Mouse (Mus musculus): ENCODE data around the gene Iqschfp.

The Iqschfp gene

DNA sequence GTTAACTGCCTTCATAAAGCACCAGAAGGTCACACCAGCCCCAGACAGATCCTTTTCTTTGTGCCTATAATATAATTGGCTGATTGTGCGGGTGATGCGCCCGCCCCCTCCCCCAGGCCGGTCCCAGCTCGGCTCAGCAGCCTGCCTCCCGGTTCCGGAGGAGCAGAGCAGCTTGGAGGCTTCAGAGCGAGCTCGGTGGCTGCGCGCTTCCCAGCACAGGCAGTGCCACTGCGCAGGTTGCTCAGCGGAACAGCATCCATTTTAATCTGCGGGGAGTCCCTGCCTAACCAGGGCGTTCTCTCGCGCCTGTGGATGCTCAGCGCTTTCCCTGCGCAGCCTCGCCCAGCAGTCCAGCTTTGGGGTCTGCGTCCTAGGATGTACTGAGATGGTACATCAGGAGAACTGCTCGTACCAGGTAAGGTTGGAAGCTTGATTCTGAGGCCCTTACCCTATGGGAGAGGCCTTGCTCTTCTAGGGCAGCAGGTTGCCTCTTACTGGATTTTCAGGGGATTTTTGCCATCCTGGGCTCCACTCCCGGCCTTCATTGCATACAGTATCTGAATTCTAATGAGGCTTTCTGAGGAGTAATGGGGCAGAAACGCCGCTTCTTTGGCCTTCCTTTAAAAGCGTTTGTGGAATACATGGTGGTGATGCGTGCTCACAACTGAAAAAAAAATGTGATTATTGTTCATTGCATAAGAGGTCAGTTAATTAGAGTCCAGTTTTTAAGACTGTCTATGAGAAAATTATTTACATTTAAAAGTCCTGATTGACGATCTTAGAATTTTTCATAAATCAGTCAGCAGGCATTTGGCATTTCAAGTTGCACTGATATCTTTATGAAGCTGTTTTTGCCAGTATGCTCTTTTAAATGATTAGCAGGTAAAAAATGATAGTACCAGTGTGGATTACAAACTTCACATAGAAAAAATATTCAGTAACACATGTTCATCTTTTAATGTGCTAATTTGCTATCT lies 680.5 kb downstream of the Iqschfp start:
- DNase-seq (ENCODE audit: low spot score) = peak; percentile 82

DNA sequence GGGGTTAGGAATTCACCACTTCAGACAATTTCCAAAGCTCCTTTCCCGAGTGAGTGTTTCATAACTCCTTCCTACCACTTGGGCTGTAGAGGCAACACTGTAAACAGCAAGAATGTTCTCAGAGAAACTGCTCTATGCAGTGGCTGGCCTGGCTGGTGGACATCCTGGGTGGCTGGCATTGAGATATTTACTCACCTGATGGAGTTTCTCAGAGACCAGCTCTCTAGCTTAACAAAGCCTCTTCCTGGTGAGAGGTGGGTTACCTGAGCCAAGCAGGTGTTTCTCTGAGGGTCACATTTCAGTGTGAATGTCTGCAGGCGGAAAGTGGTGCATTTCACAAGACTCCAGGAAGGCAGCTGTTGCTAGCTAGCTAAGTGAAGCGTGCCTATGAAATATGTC lies 681.2 kb downstream of the Iqschfp start:
- no peak for DNase-seq (ENCODE audit: low spot score)

DNA sequence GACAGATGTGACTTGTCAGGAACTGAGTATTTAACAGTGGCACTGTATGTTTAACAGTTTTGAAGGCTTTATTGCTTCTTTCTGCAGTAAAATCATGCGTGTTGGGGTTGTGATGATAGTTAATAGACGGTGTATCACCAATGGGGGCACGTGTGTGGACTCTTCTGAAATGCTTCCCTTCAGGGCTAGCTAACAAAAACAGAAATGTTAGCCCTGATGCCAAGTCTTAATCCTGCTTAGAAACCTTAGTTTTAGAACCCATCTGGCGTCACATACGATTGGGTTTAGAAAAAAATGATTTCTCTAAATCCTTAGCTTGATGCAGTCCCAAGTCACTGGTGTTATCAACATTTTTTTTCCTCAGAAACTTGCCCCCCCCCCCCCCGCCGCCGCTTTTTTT lies 682.1 kb downstream of the Iqschfp start:
- DNase-seq (ENCODE audit: low spot score) = no peak

DNA sequence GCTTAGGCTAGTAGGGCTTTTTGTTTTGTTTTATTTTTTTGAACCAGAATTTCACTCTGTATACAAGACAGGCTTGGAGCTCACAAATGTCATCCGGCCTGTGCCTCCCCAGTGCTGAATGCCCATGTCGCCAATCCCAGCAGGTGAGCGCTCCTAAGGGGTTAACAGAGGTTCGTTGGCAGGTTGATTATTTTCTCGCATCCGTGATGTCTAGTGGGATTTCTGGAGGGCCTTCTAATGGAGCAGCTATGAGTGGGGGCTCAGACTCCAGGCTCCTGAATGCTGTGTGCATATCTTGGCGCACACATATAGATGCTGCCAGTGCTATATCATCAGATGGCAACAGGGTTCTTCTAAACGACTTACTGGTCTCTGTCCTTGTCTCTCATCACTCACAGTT lies 682.5 kb downstream of the Iqschfp start:
- DNase-seq (ENCODE audit: low spot score) = no peak

DNA sequence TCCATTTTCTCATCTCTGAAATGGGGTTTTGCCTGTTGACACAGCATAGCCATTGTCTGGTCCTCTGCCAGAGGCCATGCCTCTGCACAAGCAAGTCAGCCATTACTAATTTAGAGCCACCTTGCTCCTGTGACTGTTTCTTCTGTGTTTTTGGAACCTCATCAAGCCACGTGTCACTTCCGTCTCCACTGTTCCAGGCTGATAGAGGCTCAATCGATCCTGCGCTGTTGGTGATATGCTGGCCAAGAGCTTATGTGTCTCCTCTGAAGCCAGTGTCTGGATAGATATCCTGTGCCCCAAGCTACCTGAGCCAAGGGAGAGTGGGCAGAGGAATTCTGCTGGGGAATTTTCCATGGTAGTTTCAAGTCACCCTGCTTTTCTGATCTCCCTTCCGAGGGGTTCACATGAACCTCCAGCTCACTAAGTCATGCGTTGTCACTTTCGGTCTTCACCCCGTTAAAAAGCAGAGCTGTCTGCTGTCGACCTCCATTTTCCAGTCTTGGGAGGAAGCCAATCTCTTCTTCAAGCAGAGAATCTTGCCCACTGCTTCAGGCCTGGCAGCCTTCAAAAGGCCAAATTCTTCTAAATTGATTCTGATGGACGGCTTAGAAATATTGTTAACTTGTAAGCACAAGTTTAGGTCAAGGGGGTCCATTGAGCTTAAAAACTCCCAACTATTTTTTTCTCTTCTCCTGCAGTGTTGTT lies 683.8 kb downstream of the Iqschfp start:
- no peak for DNase-seq (ENCODE audit: low spot score)

DNA sequence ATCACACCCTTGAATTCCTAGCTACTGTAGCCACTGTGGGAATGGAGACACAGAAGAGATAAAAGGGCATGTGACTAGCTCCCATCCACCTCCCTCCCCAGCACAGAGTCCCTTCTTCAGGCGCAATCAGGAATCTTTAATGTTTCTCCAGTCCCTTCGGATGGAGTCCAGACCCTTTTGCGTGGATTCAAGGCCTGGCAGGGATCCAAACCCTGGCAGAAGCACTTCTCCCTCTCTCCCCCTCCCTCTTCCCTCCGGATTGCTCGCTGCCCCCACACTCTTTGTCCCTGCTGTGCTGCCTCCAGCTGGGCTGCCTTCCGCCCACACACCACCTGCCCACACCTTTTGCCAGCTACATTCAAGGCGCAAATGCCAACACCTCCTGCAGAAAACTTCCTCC lies 684.4 kb downstream of the Iqschfp start:
- no peak for DNase-seq (ENCODE audit: low spot score)

DNA sequence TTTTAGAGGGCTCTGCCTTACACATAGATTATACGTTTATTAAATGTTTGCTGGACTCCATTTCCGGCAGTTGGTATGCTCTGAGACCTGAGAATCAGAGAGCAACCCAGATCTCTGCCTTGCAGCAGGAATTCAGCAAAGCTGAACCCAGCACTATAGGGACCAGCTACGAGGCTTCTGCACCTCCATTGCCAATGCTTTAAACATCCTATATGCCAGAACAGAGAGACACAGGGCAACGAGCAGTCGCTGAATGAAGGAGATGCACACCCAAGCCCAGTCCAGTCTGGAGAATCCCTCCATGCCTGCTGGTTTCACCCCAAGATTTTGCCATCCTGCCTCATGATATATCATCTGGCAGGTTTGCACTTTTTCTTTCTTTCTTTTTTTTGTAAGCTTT lies 684.9 kb downstream of the Iqschfp start:
- DNase-seq (ENCODE audit: low spot score) = no peak

DNA sequence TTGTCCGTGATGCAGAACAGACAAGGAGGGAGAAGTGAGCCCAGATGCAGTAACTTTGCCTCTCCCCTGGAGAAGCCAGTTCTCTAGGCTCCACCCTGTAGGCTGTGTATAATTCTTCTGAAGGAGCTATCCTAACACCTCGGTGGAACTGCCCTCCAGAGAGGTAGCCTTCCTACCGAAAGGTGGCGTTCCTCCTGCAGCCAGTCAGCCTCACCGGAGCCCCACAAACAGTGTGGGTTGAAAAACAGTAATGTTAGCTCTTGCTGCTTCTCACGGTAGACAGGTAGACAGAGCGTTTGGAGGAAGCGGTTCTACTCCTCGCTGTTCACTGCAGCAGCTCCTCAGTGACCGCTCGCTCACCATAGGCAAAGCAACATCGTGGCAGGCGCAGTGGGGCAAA lies 689.6 kb downstream of the Iqschfp start:
- DNase-seq (ENCODE audit: low spot score) = no peak

DNA sequence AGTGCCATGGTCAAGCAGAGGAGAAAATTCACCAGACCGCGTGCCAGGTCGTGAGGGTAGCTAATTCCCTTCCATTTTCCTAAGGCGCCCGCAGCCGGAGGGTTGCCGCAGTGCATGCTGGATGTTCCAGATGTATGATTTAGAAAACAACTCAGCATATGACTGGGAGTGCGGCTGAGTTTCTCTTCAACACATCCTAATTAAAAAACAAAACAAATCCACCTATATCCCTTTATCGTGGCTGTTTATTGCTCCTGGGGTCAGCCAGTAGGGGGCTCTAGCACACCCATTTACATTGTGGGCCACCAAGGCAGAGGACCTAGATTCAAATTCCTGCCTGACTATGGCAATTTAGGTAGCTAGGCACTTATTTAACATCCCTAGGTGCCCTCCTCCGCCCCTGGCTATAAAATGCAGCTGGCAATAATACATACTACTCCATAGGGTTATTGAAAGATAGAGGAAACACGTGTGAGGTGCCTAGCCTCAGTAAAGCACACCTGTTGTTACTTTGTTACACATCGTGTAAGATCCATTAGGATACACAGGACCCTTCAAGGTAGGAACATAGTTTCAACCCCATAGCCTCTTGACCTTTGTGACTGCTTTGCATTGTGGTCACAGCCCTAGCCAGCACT lies 690.2 kb downstream of the Iqschfp start:
- DNase-seq (ENCODE audit: low spot score) = peak; percentile 26

DNA sequence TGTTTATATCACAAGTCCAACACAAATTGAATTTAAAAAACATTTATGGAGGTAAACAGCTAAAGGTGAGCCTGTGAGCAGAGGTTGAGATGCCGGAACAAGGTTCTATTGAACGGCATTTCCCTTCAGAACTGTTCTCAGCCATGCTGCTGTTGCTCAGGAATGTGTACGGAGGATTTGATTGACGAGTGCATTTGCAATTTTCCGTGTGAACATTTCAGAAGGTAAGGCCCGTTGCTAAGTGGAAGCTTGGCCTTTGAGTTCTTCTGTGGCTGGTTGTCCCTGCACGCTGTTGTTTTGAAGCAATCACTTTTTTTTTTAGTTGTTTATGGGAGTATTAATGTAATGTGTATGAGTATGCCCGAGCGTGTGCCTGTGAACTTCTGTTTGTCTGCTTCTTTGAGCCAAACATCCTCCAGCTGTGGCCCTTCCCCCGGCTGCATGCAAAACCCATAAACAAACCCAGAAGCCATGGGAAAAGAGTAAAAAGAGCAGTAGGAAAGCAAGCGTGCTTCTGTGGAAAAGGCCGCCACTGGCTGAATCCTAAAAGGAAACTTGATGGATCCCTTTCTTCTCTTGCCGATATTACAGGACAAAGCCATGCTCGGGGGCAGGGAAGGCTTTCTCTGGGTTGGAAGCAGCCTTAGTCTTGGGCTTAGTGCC lies 691.1 kb downstream of the Iqschfp start:
- peak; percentile 64 for DNase-seq (ENCODE audit: low spot score)

DNA sequence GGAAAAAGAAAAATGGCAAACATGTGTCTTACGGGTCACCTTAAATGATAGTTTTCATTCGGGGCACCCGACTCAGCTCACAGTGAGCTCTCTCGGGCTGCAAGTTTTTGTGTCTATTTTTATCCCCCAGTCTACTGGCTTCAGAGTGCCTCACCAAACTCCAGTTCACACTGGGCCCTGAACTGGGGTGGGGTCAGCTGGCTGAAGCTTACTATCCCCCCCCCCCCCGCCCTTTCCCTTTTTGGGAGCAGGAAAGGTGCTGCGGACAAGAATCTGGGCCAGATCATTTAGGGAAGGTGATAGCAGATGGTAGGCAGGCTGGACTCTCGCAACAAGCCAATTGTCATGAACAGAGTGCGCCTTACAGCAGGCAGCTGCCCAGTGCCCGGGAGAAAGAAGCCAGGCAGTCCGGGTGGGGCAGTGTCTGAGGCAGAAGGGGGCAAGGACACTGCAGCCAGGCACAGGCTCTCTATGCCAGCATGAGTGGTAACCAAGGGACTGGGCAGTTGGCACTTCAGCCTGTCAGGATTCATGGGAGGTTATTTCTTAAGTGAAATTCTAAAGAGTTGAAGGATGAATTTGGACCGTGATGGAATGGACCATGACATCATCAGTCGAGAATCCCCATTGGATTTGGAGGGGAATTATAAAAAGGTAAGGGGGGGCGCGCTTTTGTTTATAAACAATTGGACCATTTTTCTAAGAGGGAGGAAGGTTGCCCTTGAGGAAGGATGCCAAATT lies 691.9 kb downstream of the Iqschfp start:
- DNase-seq (ENCODE audit: low spot score) = peak; percentile 36

DNA sequence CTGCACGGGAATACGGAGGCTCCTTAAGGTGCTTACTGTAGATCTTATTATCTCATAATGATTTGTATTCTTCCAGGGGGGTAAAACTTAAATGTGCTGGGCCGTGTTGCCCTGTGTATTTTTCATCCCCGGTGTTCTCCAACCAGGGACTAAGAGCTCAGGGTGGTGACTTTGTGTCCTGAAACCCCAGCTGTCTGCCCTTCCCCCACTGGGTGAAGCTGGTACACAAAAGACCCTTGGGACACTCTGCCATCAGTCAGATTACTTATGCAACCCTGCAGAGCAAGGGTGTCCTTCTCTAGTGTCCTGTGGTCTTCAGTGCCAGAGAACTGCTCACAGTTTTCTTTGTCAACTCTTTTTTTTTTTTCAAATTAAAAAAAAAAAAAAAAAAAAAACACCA lies 693.2 kb downstream of the Iqschfp start:
- DNase-seq (ENCODE audit: low spot score) = no peak

DNA sequence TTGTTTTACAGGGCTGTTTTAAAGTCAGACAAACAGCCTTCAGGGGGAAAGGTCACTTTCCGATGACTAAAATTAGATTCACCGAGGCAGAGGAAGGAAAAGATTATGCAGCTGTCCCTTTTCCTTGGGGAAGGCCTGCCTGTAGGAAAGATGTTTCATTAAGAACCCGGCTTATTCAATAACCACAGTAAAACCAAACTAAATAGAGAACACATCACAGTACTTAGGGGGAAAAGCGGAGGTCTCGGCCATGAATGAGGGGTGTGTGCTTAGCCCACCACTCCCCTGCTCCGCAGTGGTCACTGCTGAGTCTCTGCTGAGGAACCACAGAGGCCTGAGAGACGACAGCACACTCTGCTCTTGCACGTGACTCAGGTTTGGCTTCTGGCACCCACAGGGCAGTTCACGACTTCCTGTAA lies 694.6 kb downstream of the Iqschfp start:
- DNase-seq (ENCODE audit: low spot score) = peak; percentile 57

DNA sequence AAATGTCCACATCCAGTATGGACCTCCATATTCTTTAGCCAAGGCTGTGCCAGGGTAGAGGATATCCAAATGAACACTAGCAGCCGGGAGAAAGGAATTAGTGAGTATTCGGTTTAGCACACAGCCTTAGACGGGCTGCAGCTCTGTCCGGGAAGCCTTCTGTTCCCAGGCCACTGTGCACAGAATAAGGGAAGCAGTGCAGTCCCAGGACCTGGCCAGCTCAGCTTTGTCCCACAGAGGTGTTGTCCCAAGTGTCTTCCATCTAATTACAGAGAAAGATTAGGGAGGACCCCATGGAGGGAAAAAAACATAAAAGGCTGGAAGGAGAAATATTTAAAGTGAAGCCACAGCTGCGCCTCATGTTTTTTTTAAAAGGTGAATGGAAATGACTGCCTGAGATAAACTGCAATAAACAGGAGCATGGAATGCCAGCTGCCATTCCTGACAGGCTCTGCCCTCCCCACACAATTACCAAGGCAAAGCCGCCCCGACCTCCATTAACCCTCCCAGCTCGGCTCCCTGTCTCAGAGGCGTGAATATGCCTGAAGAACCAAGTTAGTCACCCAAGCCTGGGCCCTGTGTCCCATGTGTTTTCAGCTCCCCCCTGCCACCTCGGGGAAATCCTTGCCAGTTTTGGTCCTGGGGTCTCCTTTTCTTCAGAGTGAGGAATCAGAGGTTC lies 695.7 kb downstream of the Iqschfp start:
- peak; percentile 42 for DNase-seq (ENCODE audit: low spot score)

DNA sequence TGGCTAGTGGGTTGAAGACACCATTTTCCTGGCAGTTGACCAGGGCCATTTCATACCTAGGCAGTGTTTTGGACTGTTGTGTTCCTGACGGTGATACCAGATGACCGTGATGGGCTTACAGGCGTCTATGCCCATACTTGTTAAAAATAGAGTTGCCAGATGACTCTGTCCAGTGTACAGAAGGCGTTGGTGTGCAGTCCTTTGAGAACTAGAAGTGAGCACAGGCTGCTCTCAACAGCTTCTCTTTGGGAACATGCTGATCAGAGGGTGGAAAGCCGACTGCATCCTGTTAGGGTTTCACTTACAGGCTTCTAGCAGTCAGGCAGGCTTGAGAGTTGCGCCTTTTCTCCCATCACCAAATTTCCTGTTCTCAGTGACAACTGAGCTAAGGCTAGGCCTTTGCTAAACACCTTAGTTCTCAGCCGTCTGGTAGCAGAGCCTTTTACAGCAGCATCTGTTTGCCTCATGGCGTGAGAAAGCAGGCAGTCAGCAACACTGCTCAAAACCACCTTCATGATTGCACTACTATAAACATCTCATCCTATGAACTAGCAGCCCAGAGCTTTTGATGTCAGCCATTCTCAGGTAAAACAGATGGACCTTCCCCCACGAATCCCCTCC lies 697.3 kb downstream of the Iqschfp start:
- DNase-seq (ENCODE audit: low spot score) = no peak

DNA sequence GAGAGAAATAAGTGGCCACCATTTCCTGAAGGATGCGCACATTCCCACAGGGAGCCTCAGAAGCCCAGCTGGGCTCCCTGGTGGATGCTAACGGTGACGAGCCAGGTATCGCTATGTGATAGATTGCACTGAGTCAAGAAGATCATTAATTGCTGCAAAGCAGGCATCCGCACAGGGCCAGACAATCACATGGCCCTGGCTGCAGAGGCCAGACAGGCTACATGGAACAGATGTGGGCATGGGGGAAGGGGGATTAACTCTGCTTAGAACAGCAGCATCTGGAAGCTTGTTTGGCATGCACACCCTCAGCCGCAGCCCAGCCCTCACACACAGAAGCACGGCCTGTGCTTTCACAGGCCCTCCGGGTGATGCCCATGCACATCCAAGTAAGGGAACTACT lies 698.4 kb downstream of the Iqschfp start:
- peak; percentile 68 for DNase-seq (ENCODE audit: low spot score)

DNA sequence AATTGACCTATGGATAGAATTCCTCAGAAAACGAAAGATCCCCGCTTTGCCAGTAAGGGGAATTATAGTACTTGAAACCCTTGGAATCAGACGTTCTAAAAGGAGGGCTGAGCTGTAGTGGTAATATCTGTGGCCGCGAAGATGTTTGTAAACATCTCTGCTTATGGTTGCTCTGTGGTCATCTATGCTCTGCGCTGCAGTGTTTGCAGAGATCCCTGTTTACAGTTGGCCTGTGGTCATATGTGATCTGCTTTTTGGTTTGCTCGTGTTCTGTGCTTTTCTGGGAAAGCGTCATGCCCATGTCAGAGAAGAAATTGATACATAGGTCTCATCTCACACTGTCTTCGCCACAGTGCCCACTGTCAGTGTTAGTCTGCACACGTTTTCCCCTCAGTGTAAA lies 700.5 kb downstream of the Iqschfp start:
- no peak for DNase-seq (ENCODE audit: low spot score)

DNA sequence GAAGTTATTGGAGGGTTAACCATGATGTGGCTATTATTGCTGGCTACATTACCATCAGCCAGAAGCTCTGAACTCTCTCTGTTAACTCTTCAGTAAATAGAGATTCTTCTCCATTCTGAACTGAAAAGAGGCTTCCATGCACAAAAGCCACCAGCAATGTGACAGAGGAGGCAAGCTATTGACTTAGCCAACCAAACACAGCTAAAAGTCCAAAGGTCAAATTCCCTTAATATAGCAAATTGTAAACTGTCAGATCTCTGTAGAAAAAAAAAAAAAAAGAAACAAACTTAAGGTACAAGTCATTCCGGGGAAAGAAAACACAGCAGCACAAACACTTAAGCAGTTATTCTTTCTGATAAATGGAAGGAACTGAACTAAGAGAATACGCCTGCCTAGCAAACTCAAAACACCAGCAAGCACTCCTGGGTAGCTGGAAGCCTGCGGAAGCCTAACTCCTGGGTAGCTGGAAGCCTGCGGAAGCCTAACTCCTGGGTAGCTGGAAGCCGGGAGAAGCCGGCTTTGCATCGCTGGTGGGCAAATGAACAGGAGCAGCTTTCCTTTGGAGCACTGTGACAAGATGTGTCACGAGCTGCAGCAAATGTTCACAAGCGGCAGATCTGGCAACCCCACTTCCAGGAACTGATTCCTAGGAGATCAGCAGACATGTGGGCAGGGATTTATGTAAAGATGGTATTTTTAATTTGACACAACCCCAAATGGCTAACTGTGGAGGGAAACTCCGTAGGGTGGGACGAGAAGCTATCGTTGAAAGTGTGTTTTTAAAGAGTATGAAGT lies 701.2 kb downstream of the Iqschfp start:
- DNase-seq (ENCODE audit: low spot score) = no peak

DNA sequence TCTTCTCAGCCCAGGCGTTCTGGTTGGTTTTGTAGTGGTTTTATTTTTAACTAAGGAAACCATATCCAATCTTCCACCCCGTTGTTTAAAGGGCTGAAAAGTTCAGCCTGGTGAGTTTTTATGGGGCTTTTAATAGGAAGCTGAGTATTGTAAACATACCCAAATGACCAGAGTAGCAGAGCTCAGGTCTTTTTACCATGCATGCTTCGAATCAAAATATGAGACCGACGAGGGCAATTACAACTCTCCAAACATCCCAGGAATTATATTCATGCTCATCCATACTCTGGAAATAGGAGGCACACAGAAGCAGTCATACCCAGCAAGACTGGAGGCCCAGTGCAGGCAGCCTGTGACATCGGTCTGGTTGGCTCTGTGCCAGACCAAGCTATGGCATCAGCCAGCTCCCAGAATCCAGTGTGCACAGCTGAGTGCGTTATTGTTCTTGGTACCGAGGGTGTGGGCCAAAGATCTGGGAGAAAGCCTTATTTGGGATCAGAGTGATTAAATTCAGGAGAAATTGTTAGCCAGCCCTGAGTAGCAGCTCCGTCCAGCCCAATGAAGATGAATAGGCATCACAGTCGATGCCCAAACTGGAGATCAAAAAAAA lies 703.4 kb downstream of the Iqschfp start:
- DNase-seq (ENCODE audit: low spot score) = no peak

All from embryo, embryonic 10 days (tissue).